Mouse (Mus musculus): ENCODE measurements at regions not wholly inside any gene's neighbourhood (a gene's known extent, or its start where the extent isn't known, plus 50 kb on each side); places are given as distances from the start of the nearest gene placed in this dataset.

GRCm38 (mm10) chr6:6455566-6455965 is 122.9 kb downstream of the Sem1 start:
- Histone ChIP-seq H3K9ac (no peak overlapping the region), H3K27ac (no peak overlapping the region), H3K9me3 (no peaks in the 10 kb centered on the region), H3K36me3 (no peaks in the 10 kb centered on the region), H3K4me2 (replicated peaks) (no peak overlapping the region), H3K4me1 (peaks cover 6% of the 10 kb centered on the region), H3K4me3 (no peak overlapping the region), H3K27me3 (no peaks in the 10 kb centered on the region; the same call in 1 of the 2 replicates)
- WGBS = 87% methylated on average over 5 of the region's 5 CpGs
- no peak for ATAC-seq (ENCODE audit: low FRiP score, low read depth)

- ATAC-seq (ENCODE audit: low FRiP score, low read depth) = no peak
- H3K27ac ChIP-seq = no peak overlapping the region
- no peaks in the 10 kb centered on the region for H3K4me1 ChIP-seq
- 81% methylated on average over 2 of the region's 2 CpGs for WGBS
- no peak overlapping the region for H3K4me3 ChIP-seq
- H3K9ac ChIP-seq = no peak overlapping the region
- H3K27me3 ChIP-seq = no peaks in the 10 kb centered on the region; the same call in 1 of the 2 replicates
- no peak overlapping the region for H3K4me2 ChIP-seq (replicated peaks)
- no peaks in the 10 kb centered on the region for H3K36me3 ChIP-seq
- H3K9me3 ChIP-seq = no peaks in the 10 kb centered on the region
Measured at GRCm38 (mm10) chr6:6454396-6454795, 124.1 kb downstream of the Sem1 start.

- ATAC-seq (ENCODE audit: low FRiP score, low read depth) = no peak
- no peaks in the 10 kb centered on the region for H3K36me3 ChIP-seq
- H3K4me2 ChIP-seq (replicated peaks) = no peak overlapping the region
- 58% methylated on average over 3 of the region's 3 CpGs for WGBS
- H3K4me1 ChIP-seq = no peaks in the 10 kb centered on the region
- no peak overlapping the region for H3K4me3 ChIP-seq
- H3K9ac ChIP-seq = no peak overlapping the region
- no peaks in the 10 kb centered on the region for H3K27me3 ChIP-seq
- peaks cover 3% of the 10 kb centered on the region; the same call in 1 of the 2 replicates for H3K9me3 ChIP-seq
- H3K27ac ChIP-seq = no peak overlapping the region
Measured at GRCm38 (mm10) chr6:6434855-6435254, 143.6 kb downstream of the Sem1 start.

GRCm38 (mm10) chr6:6434261-6434802 is 144.1 kb downstream of the Sem1 start:
- no peaks in the 10 kb centered on the region for H3K36me3 ChIP-seq
- no peak overlapping the region for H3K27ac ChIP-seq
- no peak overlapping the region for H3K9ac ChIP-seq
- WGBS = 74% methylated on average over 5 of the region's 5 CpGs
- peaks cover 1% of the 10 kb centered on the region; the same call in 1 of the 2 replicates for H3K9me3 ChIP-seq
- no peaks in the 10 kb centered on the region for H3K4me1 ChIP-seq
- H3K27me3 ChIP-seq = no peaks in the 10 kb centered on the region
- H3K4me2 ChIP-seq (replicated peaks) = no peak overlapping the region
- no peak for ATAC-seq (ENCODE audit: low FRiP score, low read depth)
- no peak overlapping the region for H3K4me3 ChIP-seq

- Histone ChIP-seq H3K9me3 (no peaks in the 10 kb centered on the region), H3K4me3 (no peak overlapping the region), H3K9ac (no peak overlapping the region), H3K27ac (no peak overlapping the region), H3K36me3 (no peaks in the 10 kb centered on the region), H3K4me1 (no peaks in the 10 kb centered on the region), H3K4me2 (replicated peaks) (no peak overlapping the region), H3K27me3 (no peaks in the 10 kb centered on the region)
- WGBS = 71% methylated on average over 6 of the region's 6 CpGs
- ATAC-seq (ENCODE audit: low FRiP score, low read depth) = no peak
Measured at GRCm38 (mm10) chr6:6433179-6433578, 145.3 kb downstream of the Sem1 start.

GRCm38 (mm10) chr6:6414654-6415610 is 163.5 kb downstream of the Sem1 start:
- no peak overlapping the region for H3K27ac ChIP-seq
- H3K27me3 ChIP-seq = no peaks in the 10 kb centered on the region
- no peak overlapping the region for H3K4me3 ChIP-seq
- WGBS = 65% methylated on average over 9 of the region's 9 CpGs
- H3K4me2 ChIP-seq (replicated peaks) = no peak overlapping the region
- no peak for ATAC-seq (ENCODE audit: low FRiP score, low read depth)
- no peaks in the 10 kb centered on the region for H3K36me3 ChIP-seq
- no peaks in the 10 kb centered on the region for H3K9me3 ChIP-seq
- H3K4me1 ChIP-seq = no peaks in the 10 kb centered on the region
- no peak overlapping the region for H3K9ac ChIP-seq

- WGBS = 58% methylated on average over 3 of the region's 3 CpGs
- H3K36me3 ChIP-seq = no peaks in the 10 kb centered on the region
- H3K27ac ChIP-seq = no peak overlapping the region
- no peaks in the 10 kb centered on the region for H3K9me3 ChIP-seq
- no peak overlapping the region for H3K4me2 ChIP-seq (replicated peaks)
- H3K27me3 ChIP-seq = no peaks in the 10 kb centered on the region
- H3K9ac ChIP-seq = no peak overlapping the region
- ATAC-seq (ENCODE audit: low FRiP score, low read depth) = no peak
- no peaks in the 10 kb centered on the region for H3K4me1 ChIP-seq
- H3K4me3 ChIP-seq = no peak overlapping the region
Measured at GRCm38 (mm10) chr6:6397997-6398396, 180.5 kb downstream of the Sem1 start.

- Histone ChIP-seq H3K9me3 (no peaks in the 10 kb centered on the region), H3K36me3 (no peaks in the 10 kb centered on the region), H3K9ac (no peak overlapping the region), H3K27me3 (no peaks in the 10 kb centered on the region), H3K27ac (no peak overlapping the region), H3K4me2 (replicated peaks) (no peak overlapping the region), H3K4me3 (no peak overlapping the region), H3K4me1 (peaks cover 19% of the 10 kb centered on the region)
- 53% methylated on average over 16 of the region's 16 CpGs for WGBS
- ATAC-seq (ENCODE audit: low FRiP score, low read depth) = no peak
Measured at GRCm38 (mm10) chr6:6389454-6390445, 172.8 kb upstream of the Slc25a13 start.

GRCm38 (mm10) chr6:6388835-6389440 is 172.0 kb upstream of the Slc25a13 start:
- Histone ChIP-seq H3K4me2 (replicated peaks) (no peak overlapping the region), H3K4me3 (no peak overlapping the region), H3K27ac (no peak overlapping the region), H3K36me3 (no peaks in the 10 kb centered on the region), H3K9me3 (no peaks in the 10 kb centered on the region), H3K9ac (no peak overlapping the region), H3K27me3 (no peaks in the 10 kb centered on the region), H3K4me1 (peaks cover 19% of the 10 kb centered on the region)
- ATAC-seq (ENCODE audit: low FRiP score, low read depth) = no peak
- WGBS = 35% methylated on average over 5 of the region's 5 CpGs

- WGBS = 81% methylated on average over 5 of the region's 5 CpGs
Measured at GRCm38 (mm10) chr6:6387571-6387970, 170.6 kb upstream of the Slc25a13 start.

GRCm38 (mm10) chr6:6384971-6385370 is 168.0 kb upstream of the Slc25a13 start:
- Histone ChIP-seq H3K9me3 (no peaks in the 10 kb centered on the region), H3K4me3 (no peak overlapping the region), H3K4me2 (replicated peaks) (no peak overlapping the region), H3K9ac (no peak overlapping the region), H3K36me3 (no peaks in the 10 kb centered on the region), H3K27me3 (no peaks in the 10 kb centered on the region), H3K27ac (no peak overlapping the region), H3K4me1 (peaks cover 18% of the 10 kb centered on the region)
- no peak for ATAC-seq (ENCODE audit: low FRiP score, low read depth)
- 74% methylated on average over 7 of the region's 7 CpGs for WGBS

More at GRCm38 (mm10) chr6:6387571-6387970, 170.6 kb upstream of the Slc25a13 start:
- H3K27ac ChIP-seq = no peak overlapping the region
- H3K4me2 ChIP-seq (replicated peaks) = no peak overlapping the region
- H3K27me3 ChIP-seq = no peaks in the 10 kb centered on the region
- H3K4me1 ChIP-seq = peaks cover 19% of the 10 kb centered on the region
- no peak overlapping the region for H3K9ac ChIP-seq
- no peaks in the 10 kb centered on the region for H3K36me3 ChIP-seq
- H3K9me3 ChIP-seq = no peaks in the 10 kb centered on the region
- no peak overlapping the region for H3K4me3 ChIP-seq
- ATAC-seq (ENCODE audit: low FRiP score, low read depth) = no peak
